Mouse (Mus musculus): ENCODE results near the gene Gm28042.

The Gm28042 gene

DNA sequence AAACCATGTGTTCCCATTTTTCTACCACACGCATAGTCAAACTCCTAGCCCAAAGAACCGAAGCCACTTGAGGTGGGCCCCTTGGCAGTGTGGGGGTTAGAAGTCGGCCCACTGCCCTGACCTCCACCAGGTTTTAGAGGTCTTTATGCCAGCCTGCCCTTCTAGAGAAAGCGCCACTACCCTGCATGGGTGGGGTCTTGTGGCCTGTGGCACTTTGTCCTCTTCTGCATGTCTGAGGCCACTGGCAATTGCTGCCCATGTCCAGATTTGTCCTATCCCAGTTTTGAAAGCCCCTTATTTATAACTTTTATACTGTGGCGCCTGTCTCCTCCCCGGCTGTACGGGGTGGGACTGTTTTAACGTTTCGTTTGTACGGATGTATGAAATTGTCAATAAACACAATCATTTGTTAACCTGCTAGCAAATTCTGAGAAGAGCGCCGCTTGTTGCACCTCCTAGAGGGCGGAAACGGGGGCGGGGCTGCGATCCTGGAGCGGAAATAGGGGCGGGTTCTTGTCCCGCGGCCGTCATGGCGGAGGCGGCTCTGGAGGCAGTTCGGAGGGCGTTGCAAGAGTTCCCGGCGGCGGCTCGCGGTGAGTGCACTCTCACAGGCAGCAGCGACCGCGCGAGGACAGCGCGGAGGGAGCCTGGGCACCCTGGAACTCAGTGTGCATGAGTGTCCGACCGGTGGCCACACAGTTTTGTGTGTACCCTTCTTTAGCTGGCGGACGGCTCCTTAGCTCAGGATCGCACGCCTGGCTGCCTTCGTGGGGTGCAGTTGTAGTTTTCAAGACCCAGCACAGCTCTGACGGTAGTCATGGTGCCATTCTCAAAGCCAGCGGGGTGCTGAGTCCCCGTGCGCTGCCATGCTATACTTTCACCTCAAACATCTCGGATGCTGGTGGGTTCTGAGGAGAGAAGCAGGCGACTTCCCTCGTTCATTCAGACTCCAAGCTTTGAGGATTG, at the start of gene Gm28042, which contains the start of gene Jmjd7:
Gene Gm28042 (plus strand): TSS at position 510 of the 966 bp plus-strand sequence.
Gene Jmjd7 (plus strand): TSS at position 500 of the 966 bp plus-strand sequence.
- peak; percentile 86 for DNase-seq

DNA sequence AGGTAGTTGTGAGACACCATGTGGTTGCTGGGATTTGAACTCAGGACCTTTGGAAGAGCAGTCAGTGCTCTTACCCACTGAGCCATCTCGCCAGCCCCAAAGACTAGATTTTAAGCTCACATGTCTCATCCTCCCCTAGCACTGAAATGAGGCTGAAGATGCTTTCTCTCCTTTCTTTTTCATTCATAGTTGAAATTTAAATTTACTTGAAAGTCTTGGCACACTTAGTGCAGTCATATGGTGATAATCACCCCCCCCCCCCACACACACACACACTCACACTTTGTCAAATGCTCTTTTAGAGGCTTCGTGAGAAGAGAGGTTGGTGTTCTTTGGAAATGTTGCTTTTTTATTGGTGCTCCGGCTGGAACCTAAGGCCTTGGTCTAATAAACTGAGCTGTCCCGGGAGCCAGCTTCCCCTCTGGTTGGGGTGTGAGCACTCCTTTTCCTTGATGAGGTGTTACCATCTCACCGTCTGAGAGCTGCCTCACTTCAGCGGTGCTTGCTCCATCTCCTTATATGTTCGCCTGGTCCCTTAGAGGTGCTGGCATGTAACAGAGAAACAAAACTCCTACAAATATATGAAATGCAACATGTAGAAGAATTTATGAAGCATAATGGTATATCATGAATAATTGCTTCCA, 46.8 kb upstream of the Gm28042 start:
- DNase-seq: no peak

DNA sequence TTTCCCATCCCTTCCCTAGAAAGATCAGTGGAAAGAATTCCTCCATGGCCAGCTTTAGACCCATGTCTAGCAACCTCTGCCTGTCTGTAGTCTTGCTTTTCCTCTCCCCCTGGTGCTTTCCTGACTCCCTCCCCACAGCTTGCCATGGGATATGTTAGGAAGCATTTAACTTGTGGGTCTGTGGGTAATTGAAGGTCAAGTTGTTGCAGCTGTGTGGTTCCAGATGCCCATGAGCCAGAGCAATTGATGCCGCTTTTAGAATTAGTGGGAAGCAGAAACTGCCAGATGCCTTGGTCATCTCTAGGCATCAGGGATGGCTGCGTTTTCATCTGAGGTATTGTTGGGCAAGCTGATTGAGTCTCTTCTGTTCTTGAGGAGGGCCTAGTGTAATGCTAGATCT, 45.7 kb upstream of the Gm28042 start:
- no peak for DNase-seq

DNA sequence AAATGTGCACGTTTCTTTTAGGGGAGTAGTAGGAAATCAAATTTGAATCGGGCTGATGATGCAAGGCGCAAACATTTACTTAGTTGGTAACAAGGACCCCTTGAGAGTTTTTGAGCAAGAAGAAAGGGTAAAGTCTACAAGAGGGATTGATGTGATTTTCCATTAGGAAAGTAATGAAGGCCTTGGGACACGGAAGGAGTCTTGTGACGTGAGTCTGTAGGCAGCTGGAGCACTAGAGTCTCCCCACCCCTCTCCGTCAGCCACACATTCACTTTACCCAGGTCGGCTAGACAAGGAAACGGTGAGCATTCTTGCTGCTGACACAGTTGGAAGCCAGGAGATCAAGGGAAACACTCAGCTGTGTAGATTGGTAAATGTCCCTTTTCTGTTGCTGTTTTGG, 41.4 kb upstream of the Gm28042 start:
- DNase-seq: no peak

DNA sequence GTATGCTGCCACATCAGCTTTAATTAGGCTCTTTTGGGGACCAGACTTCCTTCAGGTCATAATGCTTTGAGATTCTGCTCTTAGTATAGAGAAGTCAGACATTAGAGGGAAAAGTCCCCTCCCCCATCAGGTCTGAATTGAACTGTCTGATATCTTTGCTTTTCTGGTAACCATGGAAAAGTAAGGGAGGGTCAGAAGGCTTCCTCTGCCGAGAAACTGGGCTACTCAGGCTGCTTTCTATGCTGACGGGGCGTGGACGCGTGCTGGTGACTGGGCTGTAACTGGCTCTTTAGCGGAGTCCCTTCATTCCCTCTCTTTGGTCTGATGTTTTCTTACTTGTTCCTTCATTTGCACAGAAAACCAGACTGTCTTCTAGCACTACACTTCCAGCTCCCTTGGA, 40.9 kb upstream of the Gm28042 start:
- no peak for DNase-seq

DNA sequence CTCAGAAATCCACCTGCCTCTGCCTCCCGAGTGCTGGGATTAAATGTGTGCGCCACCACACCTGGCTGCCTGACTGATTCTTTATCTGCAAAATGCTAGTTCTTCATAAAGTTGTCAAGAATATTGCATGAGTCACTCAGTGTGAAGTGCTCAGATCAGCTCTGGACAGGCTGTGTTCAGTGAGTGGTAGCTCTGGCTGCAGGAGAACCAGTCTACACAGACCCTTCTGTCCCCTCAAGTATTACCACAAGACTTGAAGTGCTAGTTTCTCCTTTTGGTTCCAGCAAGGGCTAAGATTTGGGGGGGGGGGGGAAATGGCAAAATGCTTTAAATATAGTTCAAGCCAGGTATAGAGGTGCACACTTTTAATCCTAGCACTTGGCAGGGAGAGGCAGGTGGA, 39.9 kb upstream of the Gm28042 start:
- DNase-seq: no peak

DNA sequence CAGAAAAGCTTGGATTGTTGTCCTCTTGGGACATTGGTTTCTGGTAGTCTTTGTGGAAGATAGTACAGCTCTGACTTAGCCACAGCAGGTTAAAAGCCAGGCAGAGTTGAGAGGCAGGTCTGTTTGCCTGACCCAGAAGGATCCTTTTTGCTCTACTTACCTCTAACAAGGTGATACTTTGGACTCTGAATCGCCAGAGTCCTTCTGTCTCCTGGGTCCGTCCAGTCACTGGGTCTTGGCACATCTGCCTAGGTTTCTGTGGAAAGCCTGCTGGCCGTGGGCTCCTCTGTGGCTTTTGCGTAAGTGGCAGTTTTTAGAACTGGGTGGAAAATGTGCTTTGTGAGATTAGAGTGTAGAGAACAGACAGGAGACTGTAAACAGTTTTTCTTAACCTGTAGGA, 38.3 kb upstream of the Gm28042 start:
- no peak for DNase-seq

DNA sequence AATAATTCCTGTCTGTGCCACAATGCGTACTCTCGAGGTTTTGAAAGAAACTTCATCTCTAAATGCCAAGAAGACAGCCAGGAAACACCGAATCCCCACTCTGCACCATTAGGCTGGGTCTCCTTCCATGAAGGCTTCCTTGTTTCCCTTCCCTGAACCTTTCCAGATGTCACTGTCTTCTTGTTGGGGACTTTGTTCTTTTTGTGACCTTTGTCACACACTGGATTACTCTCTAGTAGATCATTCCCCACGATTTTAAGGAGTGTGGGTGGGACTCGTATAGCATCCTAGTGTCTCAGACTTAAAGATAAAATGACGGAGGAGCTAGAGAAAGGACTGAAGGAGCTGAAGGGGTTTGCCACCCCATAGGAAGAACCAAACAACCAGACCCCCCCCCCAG, 36.4 kb upstream of the Gm28042 start:
- DNase-seq: no peak

DNA sequence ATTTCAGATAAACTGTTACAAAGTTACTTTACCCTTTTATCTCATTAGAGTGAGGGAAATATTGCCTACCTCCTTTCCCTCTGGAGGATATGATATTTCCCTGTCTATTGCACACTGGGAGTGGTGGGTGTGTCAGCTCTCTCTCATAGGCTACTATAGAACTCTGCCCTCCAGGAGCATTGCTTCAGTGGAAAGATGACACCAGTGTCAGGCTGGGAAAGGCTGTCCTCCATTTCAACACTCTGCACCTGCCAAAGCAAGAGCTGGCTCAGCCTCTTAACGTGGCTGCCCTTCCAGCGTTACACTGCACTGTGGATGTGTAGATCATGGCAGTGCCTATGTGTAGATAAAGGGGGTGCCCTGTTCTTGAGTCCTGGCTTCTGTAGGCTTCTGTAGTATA, 34.9 kb upstream of the Gm28042 start:
- no peak for DNase-seq

DNA sequence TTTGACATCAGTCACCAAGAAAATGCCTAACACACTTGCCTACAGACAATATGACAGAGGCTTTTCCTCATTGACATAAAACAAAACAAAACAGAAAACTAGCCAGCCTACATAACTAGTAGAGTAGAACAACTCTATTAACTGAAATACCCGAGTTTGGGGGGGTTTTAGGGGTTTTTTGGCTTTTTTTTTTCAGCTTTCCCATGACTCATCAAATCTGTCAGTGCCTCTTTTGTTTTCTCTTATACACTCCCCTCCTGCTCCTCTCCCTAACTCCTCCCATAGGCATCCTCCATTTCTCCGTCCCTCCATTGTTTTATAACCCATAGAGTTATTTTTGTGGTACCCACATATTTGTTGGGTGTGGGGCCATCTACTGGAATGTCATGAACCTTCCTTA, 33.8 kb upstream of the Gm28042 start:
- DNase-seq: no peak

DNA sequence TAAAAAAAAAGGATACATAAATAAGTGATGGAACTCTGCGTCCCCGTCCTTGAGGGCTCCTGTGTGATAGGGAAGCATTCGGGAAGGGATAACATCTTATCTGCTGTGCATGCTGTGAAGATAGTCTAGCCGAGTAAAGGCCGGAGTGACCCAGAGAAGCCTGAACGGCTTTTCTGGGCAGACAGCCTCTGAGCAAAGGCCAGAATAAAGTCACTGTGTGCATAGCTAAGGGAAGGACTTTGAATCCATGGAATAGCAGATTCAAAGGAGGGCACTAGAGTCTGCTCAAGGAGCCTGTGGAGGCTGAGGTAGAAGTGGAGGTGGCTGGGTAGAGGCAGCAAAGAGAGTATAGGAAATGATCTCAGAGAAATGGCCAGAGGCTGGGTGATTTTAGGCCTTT, 32.5 kb upstream of the Gm28042 start:
- DNase-seq: no peak

DNA sequence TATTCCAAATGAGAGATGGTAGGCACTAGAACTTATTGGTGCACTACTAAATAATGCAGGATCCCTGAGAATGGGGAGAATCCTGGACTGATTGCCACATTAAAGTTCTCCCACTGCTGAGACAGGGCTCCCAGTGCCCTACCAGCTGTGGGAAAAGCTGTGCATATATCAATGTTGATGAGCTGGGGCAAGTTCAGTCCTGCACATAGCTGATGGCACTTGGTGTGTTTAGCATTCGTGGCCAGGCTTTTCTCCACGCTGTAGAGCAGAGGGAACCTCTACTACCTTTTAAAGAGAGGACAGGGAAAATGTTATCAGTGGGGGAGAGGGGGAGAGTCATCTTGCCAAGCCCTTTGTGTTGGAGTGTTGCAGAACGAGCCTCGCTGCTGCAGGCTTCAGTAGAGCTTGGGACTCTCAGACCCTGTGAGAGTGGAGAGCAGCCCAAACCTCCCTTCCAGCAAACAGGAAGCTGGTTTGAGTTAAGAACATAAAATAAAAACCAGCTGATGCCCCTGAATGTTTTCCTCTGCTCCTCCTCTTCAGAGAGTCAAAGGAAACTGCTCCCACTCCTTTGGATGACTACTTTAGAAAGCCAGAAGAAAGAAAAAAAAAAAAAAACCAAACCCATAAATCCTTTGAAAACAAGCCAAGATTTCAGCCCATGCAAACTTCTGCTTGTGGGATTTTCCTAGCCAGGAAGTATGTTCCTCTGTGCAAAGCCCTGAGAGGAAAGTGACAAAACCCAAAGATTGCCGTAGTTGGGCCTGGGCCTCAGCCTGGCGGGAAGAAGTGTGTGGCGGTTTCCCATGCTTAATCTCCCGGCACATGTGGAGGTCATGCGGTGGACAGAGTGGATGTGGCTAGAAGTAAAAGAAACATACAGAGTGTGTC, 31.7 kb upstream of the Gm28042 start:
- no peak for DNase-seq

DNA sequence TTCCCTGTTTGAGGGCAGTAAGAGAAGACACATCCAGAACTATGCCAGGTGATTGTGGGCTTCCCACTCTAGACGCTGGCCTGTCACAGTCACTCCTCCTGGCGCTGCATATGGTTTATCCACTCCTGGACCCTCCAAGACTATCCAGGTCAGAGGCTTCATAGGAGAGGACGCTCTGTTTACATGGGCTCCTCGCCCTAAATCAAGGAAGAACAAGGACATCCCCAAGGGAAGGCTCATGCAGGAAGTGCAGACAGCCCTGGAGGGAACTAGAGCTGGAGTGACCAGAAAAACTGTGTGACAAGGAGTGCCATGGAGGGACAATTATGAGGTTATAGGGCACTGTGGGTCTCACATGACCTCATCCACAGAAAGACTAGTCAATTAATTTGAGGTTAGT, 29.9 kb upstream of the Gm28042 start:
- DNase-seq: no peak

DNA sequence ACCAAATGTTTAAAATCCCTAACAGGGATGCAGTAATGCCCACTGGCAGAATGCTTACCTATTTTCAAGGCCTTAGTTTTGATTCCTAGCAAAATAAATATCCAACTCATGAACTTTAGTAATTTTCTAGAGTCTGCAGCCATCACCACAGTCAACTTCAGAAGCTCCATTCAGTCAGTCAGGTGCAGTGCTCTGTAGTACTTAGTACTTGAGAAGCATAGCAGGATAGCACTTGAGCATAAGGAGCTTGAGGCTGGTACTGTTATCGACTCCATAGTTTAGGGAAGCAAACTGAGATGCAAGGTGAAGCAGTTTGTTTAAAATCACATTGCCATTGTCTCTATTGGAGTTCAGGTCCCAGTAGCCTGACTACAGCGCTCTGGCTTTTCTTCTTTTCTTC, 27.6 kb upstream of the Gm28042 start:
- no peak for DNase-seq

DNA sequence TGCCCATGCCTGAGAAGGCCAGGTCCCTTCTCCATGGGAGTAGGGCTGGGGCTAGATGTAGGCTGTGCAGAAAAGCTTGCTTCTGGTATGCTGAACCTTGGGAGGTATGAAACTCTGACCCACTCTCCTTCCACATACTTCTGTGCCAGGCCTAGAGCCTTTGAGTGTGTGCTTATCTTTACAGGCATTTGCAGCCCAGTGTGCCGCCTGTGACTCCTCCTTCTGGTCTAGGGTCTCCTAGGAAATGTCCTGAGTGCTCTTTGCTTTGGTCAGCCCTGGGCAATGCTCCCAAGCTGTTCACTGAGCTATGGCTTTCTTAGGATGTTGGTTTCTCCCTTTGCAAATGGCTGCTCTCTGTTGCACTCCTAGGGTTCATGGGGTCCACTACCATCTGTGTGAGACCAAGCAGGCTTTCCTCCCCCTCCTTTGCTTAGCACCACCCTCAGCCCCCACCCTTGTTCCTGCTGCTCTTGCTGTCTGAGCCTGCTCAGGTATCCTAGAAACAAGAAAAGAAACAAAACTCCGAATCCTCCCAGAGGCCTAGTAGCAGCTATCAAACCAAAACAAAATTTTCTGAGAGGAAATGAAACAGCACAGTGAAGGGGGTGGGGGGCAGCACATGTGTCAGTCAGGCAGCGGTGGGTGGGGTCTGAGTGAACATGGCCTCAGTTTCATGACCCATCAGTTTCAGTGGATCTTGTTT, 26.3 kb upstream of the Gm28042 start:
- DNase-seq: no peak

DNA sequence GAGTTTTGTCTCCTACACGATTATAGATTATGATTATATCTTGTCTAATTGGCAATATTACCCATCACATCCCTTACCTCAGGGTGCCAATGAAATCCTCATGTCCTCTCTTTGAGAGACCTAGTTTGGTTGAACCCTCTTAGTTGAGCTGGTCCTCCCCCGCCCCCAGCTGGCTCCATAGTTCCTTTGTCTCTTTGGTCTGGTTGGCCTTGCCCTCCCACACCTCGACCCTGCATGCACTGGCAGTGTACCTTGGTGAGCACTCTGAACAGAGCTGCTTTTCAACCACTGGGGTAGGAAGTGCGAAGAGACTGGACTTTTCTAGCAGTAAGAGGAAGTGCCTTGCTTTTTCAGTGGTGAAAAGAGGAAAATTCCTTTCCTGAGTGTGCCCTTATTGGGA, 25.3 kb upstream of the Gm28042 start:
- no peak for DNase-seq

DNA sequence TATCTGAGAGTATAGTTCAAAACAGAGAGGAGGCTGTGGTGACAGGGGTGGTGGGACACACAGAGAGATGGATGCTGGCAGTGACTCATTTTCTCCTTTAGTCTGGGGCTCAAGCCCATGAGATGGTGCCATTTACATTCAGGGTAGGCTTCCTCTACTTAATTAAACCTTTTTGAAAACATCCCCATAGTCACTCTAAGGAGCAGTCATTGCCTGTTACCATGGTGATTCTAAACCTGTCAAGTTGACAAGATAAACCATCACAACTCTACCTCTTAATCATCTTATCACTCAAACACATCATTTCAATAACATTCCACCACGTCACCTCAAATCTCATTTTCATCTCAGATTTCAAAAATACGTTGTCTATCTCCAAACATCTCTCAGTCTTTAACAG, 23.3 kb upstream of the Gm28042 start:
- no peak for DNase-seq

DNA sequence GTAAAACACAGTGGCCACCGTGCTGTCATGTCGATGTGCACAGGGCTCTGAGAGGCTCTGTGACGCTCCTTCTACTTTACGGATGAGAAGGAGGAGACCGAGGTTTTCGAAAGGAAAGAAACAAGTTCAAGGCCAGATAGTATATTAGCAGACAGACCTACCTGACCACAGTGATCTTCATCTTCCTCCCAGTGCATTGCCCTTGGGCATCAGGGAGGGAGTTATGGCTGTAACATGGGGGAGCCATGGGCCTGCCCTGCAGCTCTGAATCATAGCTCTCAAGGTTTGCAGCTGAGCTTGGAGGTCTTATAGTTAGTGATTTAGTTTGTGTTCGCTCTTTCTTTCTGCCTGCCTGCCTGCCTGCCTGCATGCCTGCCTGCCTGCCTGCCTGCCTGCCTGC, 20.6 kb upstream of the Gm28042 start:
- DNase-seq: no peak

DNA sequence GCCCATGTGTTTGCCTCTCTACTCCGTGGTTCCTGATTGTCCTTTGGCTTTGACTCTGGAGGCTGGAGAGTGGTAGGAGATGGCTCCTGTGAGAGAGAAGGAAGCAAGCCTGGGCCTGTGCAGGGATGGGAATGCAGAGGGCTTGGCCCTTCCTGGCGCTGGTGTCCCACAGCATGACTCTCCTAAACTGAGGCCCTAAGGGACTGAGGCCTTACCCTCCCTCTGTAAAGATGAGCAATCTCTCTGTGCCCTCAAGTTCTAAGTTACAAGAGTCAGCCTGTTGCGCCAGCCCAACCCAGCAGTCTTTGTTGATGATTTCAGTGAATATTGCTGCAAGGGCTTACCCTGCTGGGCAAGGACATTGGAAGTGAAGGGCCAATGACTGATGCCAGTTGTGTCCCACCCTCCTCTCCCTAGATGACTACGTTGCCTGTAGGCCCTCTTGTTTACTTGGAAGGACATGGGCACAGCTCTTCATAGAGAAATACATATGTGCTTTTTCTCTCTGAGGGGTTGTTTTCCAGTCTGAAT, 19.5 kb upstream of the Gm28042 start:
- DNase-seq: no peak

DNA sequence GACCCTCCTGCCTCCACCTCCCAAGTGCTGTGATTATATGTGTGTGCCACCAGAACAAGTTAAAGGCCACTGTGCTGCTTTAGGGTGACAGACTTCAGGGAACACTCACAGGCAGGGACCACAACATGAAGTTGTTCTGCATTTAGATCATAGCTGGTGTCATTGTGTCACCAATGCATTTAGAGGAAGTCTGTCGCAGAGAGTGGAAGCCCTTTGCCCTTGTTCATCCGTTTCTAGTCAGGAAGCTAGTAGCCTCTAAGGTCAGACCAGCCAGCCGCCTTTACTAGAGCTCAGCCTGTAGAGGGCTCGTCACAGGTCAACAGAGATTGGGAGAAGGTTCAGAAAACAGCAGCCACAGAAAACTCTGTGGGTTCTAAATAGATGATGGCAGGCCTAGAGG, 18.6 kb upstream of the Gm28042 start:
- DNase-seq: no peak

DNA sequence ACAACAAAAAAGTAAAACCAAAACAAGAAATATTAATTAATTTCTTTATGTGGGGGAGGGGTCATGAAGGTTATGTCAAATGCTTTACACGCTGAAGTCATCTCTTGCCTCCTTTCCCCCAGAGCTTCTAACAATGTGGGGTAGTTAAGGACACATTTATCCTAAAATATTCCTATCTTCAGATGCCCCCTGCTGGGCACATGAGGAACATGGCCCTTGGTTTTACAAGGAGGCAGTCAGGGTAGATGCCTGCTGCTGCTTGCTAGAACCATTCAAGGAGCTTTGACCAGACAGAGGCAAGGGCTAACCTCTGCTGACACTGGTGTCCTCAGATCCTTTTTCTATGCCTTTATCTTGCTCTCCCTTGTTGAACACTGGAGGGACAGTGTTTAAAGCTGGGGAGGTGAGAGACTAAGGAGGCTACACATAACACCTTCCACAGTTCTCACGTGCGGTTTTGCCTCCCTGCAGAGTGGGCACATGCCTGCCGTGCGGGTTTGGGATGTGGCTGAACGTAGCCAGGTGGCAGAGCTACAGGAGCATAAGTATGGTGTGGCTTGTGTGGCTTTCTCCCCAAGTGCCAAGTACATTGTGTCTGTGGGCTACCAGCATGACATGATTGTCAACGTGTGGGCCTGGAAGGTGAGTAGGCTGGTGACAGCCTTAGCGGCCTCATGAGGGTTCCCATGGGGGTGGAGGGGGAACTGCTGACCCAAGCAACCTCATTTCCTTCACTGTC, 15.7 kb upstream of the Gm28042 start:
- DNase-seq: peak; percentile 62

DNA sequence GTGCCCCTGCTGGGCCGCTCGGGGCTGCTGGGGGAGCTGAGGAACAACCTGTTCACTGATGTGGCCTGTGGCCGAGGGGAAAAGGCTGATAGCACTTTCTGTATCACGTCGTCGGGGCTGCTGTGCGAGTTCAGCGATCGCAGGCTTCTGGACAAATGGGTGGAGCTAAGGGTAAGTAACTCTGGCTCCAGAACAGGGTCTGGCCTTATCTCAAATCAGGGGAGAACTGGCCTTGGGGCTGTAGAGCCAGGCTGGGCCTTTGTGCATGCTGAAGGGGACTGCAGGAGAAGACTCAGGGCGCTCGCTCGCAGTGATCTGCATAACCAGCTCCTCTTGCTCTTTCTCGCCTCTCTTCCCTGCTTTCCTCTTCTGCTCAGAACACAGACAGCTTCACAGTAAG, 14.4 kb upstream of the Gm28042 start:
- no peak for DNase-seq

Measured in cerebellum, adult 11-12 months (tissue).